Mouse (Mus musculus) spleen, adult 2 months (tissue): Measurements from ENCODE around the gene Gm49321.

Experiments used
- CTCF ChIP-seq: fragments of 200-500 bp; IDR thresholded peaks from 2 replicates; pipeline ENCODE4 v1.5.1; 2011; ENCODE audit warnings: mild to moderate bottlenecking, inconsistent platforms; ENCODE audit not compliant: insufficient read depth, insufficient read length, insufficient replicate concordance; ENCODE audit errors: extremely low read depth
- POLR2A ChIP-seq: fragments of 200-500 bp; IDR thresholded peaks from 2 replicates; pipeline ENCODE4 v1.6.1; 2011; ENCODE audit warnings: low read depth, low read length, inconsistent platforms

DNA sequence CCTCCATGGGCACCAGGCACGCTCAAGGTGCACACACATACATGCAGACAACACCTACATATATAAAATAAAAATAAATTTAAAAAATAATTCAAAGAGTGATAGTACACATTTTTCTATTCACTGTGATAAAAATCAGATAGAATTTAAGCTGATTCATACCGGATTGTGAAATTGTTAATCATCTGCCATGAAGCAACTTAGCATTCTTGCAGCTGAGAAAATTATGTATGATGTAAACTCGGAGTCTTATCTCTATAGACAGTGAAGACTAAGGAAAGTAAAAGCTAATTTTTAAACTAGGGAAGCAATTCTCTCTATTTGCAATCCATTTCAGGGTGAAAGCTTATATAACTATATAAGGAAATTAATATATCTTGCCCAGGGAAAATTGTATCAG, 41.0 kb upstream of the Gm49321 start:
- TF ChIP-seq POLR2A, result no peak
- no peak for TF ChIP-seq CTCF
